Comparison of ENCODE assay signal across 22 mouse cellular contexts in genomic region chr17:72878979-72879378, GRCm38 (mm10).
"Had no signal": no experiment of that assay in that cellular context is flagged by ENCODE, and none has a peak within 500 bp of the region (broad histone marks: within the 10 kb centered on the region; RNA-seq: fewer than 3 reads in every experiment).

No protein-coding gene starts in this region.

- H3K4me3 ChIP-seq: layer of hippocampus, adult 2 months; limb, embryonic 10.5 days; limb, embryonic 13.5 days; liver, embryonic 13.5 days; midbrain, embryonic 12.5 days; midbrain, embryonic 15.5 days; neural tube, embryonic 12.5 days; neural tube, embryonic 15.5 days had no signal

- H3K36me3 ChIP-seq: limb, embryonic 10.5 days; limb, embryonic 13.5 days; liver, embryonic 13.5 days; midbrain, embryonic 12.5 days; midbrain, embryonic 15.5 days; neural tube, embryonic 12.5 days; neural tube, embryonic 15.5 days had no signal

- H3K9ac ChIP-seq: limb, embryonic 13.5 days; liver, embryonic 13.5 days; lung, embryonic 14.5 days; midbrain, embryonic 12.5 days; midbrain, embryonic 15.5 days; neural tube, embryonic 12.5 days; neural tube, embryonic 15.5 days had no signal

- H3K27me3 ChIP-seq: limb, embryonic 13.5 days; midbrain, embryonic 12.5 days; midbrain, embryonic 15.5 days; neural tube, embryonic 12.5 days; neural tube, embryonic 15.5 days had no signal

- ATAC-seq: lung, postnatal 0 days; midbrain, embryonic 15.5 days had no signal

- DNase-seq: kidney, adult 9 months; kidney, postnatal 14 days; layer of hippocampus, adult 9-11 months; liver; liver, embryonic 13.5 days; lung, embryonic 14.5 days; right cerebral cortex, adult 18-20 months; right cerebral cortex, postnatal 14 days; right cerebral cortex, postnatal 4 days; thymus, adult 2 months; thymus, postnatal 14 days; thymus, postnatal 4 days had no signal

- H3K4me1 ChIP-seq: limb, embryonic 10.5 days; limb, embryonic 13.5 days; liver, embryonic 13.5 days; midbrain, embryonic 12.5 days; midbrain, embryonic 15.5 days; neural tube, embryonic 12.5 days; neural tube, embryonic 15.5 days had no signal

- H3K9me3 ChIP-seq: limb, embryonic 10.5 days; limb, embryonic 13.5 days; liver, embryonic 13.5 days; midbrain, embryonic 12.5 days; midbrain, embryonic 15.5 days; neural tube, embryonic 12.5 days; neural tube, embryonic 15.5 days had no signal

- H3K27ac ChIP-seq: layer of hippocampus, adult 2 months; limb, embryonic 10.5 days; limb, embryonic 13.5 days; liver, embryonic 13.5 days; macrophage; midbrain, embryonic 12.5 days; midbrain, embryonic 15.5 days; neural tube, embryonic 12.5 days; neural tube, embryonic 15.5 days; stomach, postnatal 0 days had no signal

- H3K4me2 ChIP-seq: limb, embryonic 13.5 days; liver, embryonic 13.5 days; lung, embryonic 14.5 days; midbrain, embryonic 12.5 days; midbrain, embryonic 15.5 days; neural tube, embryonic 12.5 days; neural tube, embryonic 15.5 days had no signal
